Mouse (Mus musculus) kidney, adult 9 months (tissue): ENCODE measurements around the gene Gm20458.

Experiments used
- DNase-seq: peaks from one replicate; pipeline ENCODE4 v3.0.0; 2022

Gene Gm20458

GRCm38 (mm10) chr2:164504919-164505318, 44.2 kb downstream of the Gm20458 start:
- DNase-seq = no peak

GRCm38 (mm10) chr2:164505619-164506347, 45.0 kb downstream of the Gm20458 start:
- no peak for DNase-seq

- no peak for DNase-seq
These were observed 47.0 kb downstream of the Gm20458 start for GRCm38 (mm10) chr2:164507811-164508210.

GRCm38 (mm10) chr2:164510621-164511190, 49.9 kb downstream of the Gm20458 start:
- peak; percentile 63 for DNase-seq

GRCm38 (mm10) chr2:164512121-164512909, 51.5 kb downstream of the Gm20458 start:
- DNase-seq = no peak

GRCm38 (mm10) chr2:164513389-164513788, 52.6 kb downstream of the Gm20458 start:
- DNase-seq = peak; percentile 63

- DNase-seq = no peak
These were observed 54.1 kb downstream of the Gm20458 start for GRCm38 (mm10) chr2:164514916-164515315.

- DNase-seq = no peak
These were observed 55.1 kb downstream of the Gm20458 start for GRCm38 (mm10) chr2:164515897-164516296.

GRCm38 (mm10) chr2:164516592-164516991, 55.8 kb downstream of the Gm20458 start:
- DNase-seq = no peak

GRCm38 (mm10) chr2:164517485-164518221, 56.9 kb downstream of the Gm20458 start:
- DNase-seq = peak; percentile 81

- DNase-seq = no peak
These were observed 57.8 kb downstream of the Gm20458 start for GRCm38 (mm10) chr2:164518266-164519170.

- no peak for DNase-seq
These were observed 58.4 kb downstream of the Gm20458 start for GRCm38 (mm10) chr2:164519171-164519526.

- DNase-seq = peak; percentile 74
These were observed 60.0 kb downstream of the Gm20458 start for GRCm38 (mm10) chr2:164520782-164521181.

GRCm38 (mm10) chr2:164521841-164522240, 61.1 kb downstream of the Gm20458 start:
- no peak for DNase-seq

- DNase-seq = no peak
These were observed 61.5 kb downstream of the Gm20458 start for GRCm38 (mm10) chr2:164522280-164522679.

- DNase-seq = no peak
These were observed 62.6 kb downstream of the Gm20458 start for GRCm38 (mm10) chr2:164523301-164523773.

- no peak for DNase-seq
These were observed 67.8 kb downstream of the Gm20458 start for GRCm38 (mm10) chr2:164528557-164528956.

GRCm38 (mm10) chr2:164531169-164531568, 70.4 kb downstream of the Gm20458 start:
- peak; percentile 73 for DNase-seq

GRCm38 (mm10) chr2:164534315-164534714, 73.5 kb downstream of the Gm20458 start:
- no peak for DNase-seq

GRCm38 (mm10) chr2:164537003-164537402, 76.2 kb downstream of the Gm20458 start:
- no peak for DNase-seq
